Mouse (Mus musculus) ovary, postnatal 36 days (tissue): ENCODE results near the gene Dusp15.

ENCODE experiments used
- DNase-seq: peaks from one replicate; pipeline ENCODE4 v3.0.0; 2022; ENCODE audit warnings: low spot score, mixed read lengths

The Dusp15 gene

GRCm38 (mm10) chr2:152905036-152905829 lies 46.3 kb downstream of the Dusp15 start:
- no peak for DNase-seq

- DNase-seq: no peak
Observed at GRCm38 (mm10) chr2:152904127-152904643, 47.3 kb downstream of the Dusp15 start.

GRCm38 (mm10) chr2:152903586-152903985 lies 47.9 kb downstream of the Dusp15 start:
- no peak for DNase-seq

GRCm38 (mm10) chr2:152902658-152903057 lies 48.8 kb downstream of the Dusp15 start:
- DNase-seq: no peak

GRCm38 (mm10) chr2:152901296-152901695 lies 50.2 kb downstream of the Dusp15 start:
- DNase-seq: no peak

- no peak for DNase-seq
Observed at GRCm38 (mm10) chr2:152899011-152899410, 52.5 kb downstream of the Dusp15 start.

- no peak for DNase-seq
Observed at GRCm38 (mm10) chr2:152896926-152897325, 54.6 kb downstream of the Dusp15 start.

- DNase-seq: no peak
Observed at GRCm38 (mm10) chr2:152895834-152896233, 55.7 kb downstream of the Dusp15 start.
